Mouse (Mus musculus) CH12.LX (cell line): ENCODE measurements around the gene Tmem108. TPM values are rescaled to one million over a fixed set of nuclear protein-coding genes. Genes with fewer than 3 reads are reported as not detected.

Source experiments
- DNase-seq: peaks from one replicate; pipeline ENCODE4 v3.0.0-alpha.2; 2013; ENCODE audit errors: extremely low read depth
- H3K27ac ChIP-seq: 2 replicates; pipeline ENCODE4 v1.5.1; 2012; ENCODE audit warnings: low read depth, mild to moderate bottlenecking, control low read depth, moderate library complexity; ENCODE audit not compliant: insufficient read depth
- H3K27me3 ChIP-seq: replicated peaks from 2 replicates; pipeline ENCODE3; 2012; ENCODE audit warnings: inconsistent platforms
- H3K36me3 ChIP-seq, 2 experiments: replicated peaks in 1 of 2; 2 replicates each; pipeline versions ENCODE3 to v1.6.1; 2012; ENCODE audit warnings: inconsistent platforms in 1 of 2, low read length in 1 of 2, mild to moderate bottlenecking in 1 of 2, mixed read lengths in 1 of 2, moderate library complexity in 1 of 2; ENCODE audit not compliant: control insufficient read depth in 1 of 2, insufficient read depth in 1 of 2
- H3K4me1 ChIP-seq, 2 experiments: 2 replicates each; pipeline ENCODE4 v1.6.1; 2012; ENCODE audit warnings: inconsistent platforms in 1 of 2, moderate library complexity in 1 of 2; ENCODE audit not compliant: insufficient read depth in 2 of 2, control insufficient read depth in 1 of 2
- H3K4me2 ChIP-seq: 2 replicates; pipeline ENCODE4 v1.6.1; 2012; ENCODE audit warnings: low read depth, mild to moderate bottlenecking, control low read depth; ENCODE audit not compliant: poor library complexity, insufficient read depth, severe bottlenecking
- H3K4me3 ChIP-seq, 3 experiments: fragments of 150-350 bp in 1 of 3; sonication (generic) in 1 of 3; replicated peaks in 1 of 3; 2 replicates each; pipeline versions ENCODE3 to v1.5.1; 2011 to 2012; ENCODE audit warnings: low read depth in 2 of 3, low read length in 2 of 3, mild to moderate bottlenecking in 2 of 3, moderate library complexity in 2 of 3, control low read depth in 1 of 3, improper control_type of control experiment in 1 of 3, inconsistent platforms in 1 of 3, mixed read lengths in 1 of 3; ENCODE audit not compliant: poor library complexity in 1 of 3
- H3K79me2 ChIP-seq: replicated peaks from 2 replicates; pipeline ENCODE4 v1.6.1; 2012; ENCODE audit warnings: mild to moderate bottlenecking, moderate library complexity; ENCODE audit not compliant: control insufficient read depth, poor library complexity, insufficient read depth, severe bottlenecking; ENCODE audit errors: extremely low read depth
- H3K9ac ChIP-seq: 2 replicates; pipeline ENCODE4 v1.6.1; 2012; ENCODE audit warnings: low read depth, mild to moderate bottlenecking, control low read depth, moderate library complexity; ENCODE audit not compliant: insufficient read depth
- H3K9me3 ChIP-seq: replicated peaks from 2 replicates; pipeline ENCODE3; 2012; ENCODE audit warnings: low read length, inconsistent platforms, mixed read lengths
- BHLHE40 ChIP-seq: IDR thresholded peaks from 2 replicates; pipeline ENCODE4 v1.6.1; 2011; ENCODE audit warnings: mild to moderate bottlenecking, low read depth, low read length, improper control_type of control experiment
- CHD2 ChIP-seq: IDR thresholded peaks from 2 replicates; pipeline ENCODE4 v1.6.1; 2011; ENCODE audit warnings: low read length, improper control_type of control experiment
- CTCF ChIP-seq, 2 experiments: IDR thresholded peaks in 1 of 2; conservative IDR thresholded peaks in 1 of 2; 2 replicates each; pipeline ENCODE4 v1.5.1; 2011 to 2012; ENCODE audit warnings: low read depth in 2 of 2, low read length in 2 of 2, improper control_type of control experiment in 1 of 2, inconsistent platforms in 1 of 2, mild to moderate bottlenecking in 1 of 2, moderate library complexity in 1 of 2
- ETS1 ChIP-seq: conservative IDR thresholded peaks from 2 replicates; pipeline ENCODE4 v1.6.1; 2012; ENCODE audit warnings: low read depth, mild to moderate bottlenecking, inconsistent platforms, low read length, improper control_type of control experiment, moderate library complexity
- IRF4 ChIP-seq: IDR thresholded peaks from 2 replicates; pipeline ENCODE4 v1.6.1; 2014; ENCODE audit warnings: low read depth, mild to moderate bottlenecking, inconsistent platforms, low read length, improper control_type of control experiment
- JUN ChIP-seq: IDR thresholded peaks from 2 replicates; pipeline ENCODE4 v1.6.1; 2011; ENCODE audit warnings: low read depth, mild to moderate bottlenecking, low read length, improper control_type of control experiment, moderate library complexity; ENCODE audit not compliant: insufficient read depth
- JUND ChIP-seq: conservative IDR thresholded peaks from 2 replicates; pipeline ENCODE4 v1.6.1; 2011; ENCODE audit warnings: low read depth, low read length, improper control_type of control experiment
- KAT2A ChIP-seq: IDR thresholded peaks from 2 replicates; pipeline ENCODE4 v1.6.1; 2012; ENCODE audit warnings: low read length, improper control_type of control experiment, inconsistent platforms; ENCODE audit not compliant: insufficient replicate concordance
- MAFK ChIP-seq: IDR thresholded peaks from 2 replicates; pipeline ENCODE4 v1.6.1; 2011; ENCODE audit warnings: low read length, improper control_type of control experiment; ENCODE audit not compliant: insufficient replicate concordance
- MAX ChIP-seq: IDR thresholded peaks from 2 replicates; pipeline ENCODE4 v1.6.1; 2011; ENCODE audit warnings: low read length, improper control_type of control experiment
- MAZ ChIP-seq: IDR thresholded peaks from 2 replicates; pipeline ENCODE4 v1.6.1; 2012; ENCODE audit warnings: low read depth, mild to moderate bottlenecking, inconsistent platforms, low read length, improper control_type of control experiment, moderate library complexity
- MXI1 ChIP-seq: IDR thresholded peaks from 2 replicates; pipeline ENCODE4 v1.6.1; 2011; ENCODE audit warnings: mild to moderate bottlenecking, low read depth, low read length, improper control_type of control experiment
- MYC ChIP-seq: IDR thresholded peaks from 2 replicates; pipeline ENCODE4 v1.6.1; 2011; ENCODE audit warnings: low read depth, mild to moderate bottlenecking, improper control_type of control experiment, low read length
- NRF1 ChIP-seq: IDR thresholded peaks from 2 replicates; pipeline ENCODE4 v1.6.1; 2014; ENCODE audit warnings: low read depth, mild to moderate bottlenecking, inconsistent platforms, low read length, improper control_type of control experiment, moderate library complexity
- PAX5 ChIP-seq: IDR thresholded peaks from 2 replicates; pipeline ENCODE4 v1.6.1; 2012; ENCODE audit warnings: low read length, inconsistent platforms, mixed read lengths
- POLR2A ChIP-seq: IDR thresholded peaks from 2 replicates; pipeline ENCODE4 v1.6.1; 2011; ENCODE audit warnings: low read depth, mild to moderate bottlenecking, improper control_type of control experiment, low read length
- POLR2AphosphoS2 ChIP-seq: IDR thresholded peaks from 2 replicates; pipeline ENCODE4 v1.6.1; 2011; ENCODE audit warnings: low read depth, low read length, improper control_type of control experiment
- RAD21 ChIP-seq: IDR thresholded peaks from 2 replicates; pipeline ENCODE4 v1.6.1; 2011; ENCODE audit warnings: low read depth, mild to moderate bottlenecking, low read length, improper control_type of control experiment, moderate library complexity
- TBP ChIP-seq: conservative IDR thresholded peaks from 2 replicates; pipeline ENCODE4 v1.6.1; 2011; ENCODE audit warnings: low read depth, low read length, improper control_type of control experiment
- USF2 ChIP-seq: conservative IDR thresholded peaks from 2 replicates; pipeline ENCODE4 v1.6.1; 2011; ENCODE audit warnings: low read depth, low read length, improper control_type of control experiment
- ZC3H11A ChIP-seq: IDR thresholded peaks from 2 replicates; pipeline ENCODE4 v1.6.1; 2012; ENCODE audit warnings: low read depth, mild to moderate bottlenecking, inconsistent platforms, low read length, improper control_type of control experiment
- ZKSCAN1 ChIP-seq: IDR thresholded peaks from 2 replicates; pipeline ENCODE4 v1.6.1; 2012; ENCODE audit warnings: low read depth, inconsistent platforms, low read length, improper control_type of control experiment, borderline replicate concordance
- dilution Hi-C: fragments of 300-500 bp; cut with MboI; formaldehyde crosslinking; loops from 2 replicates; pipeline ENCODE4 v1.14.3; 2020; ENCODE audit warnings: low sequenced_read_pairs; ENCODE audit not compliant: extremely low pct_unique_long_range_greater_than_20kb, extremely low pct_ligation_motif_present
- in situ Hi-C: fragments of 300-500 bp; cut with MboI; formaldehyde crosslinking; loops from 3 replicates; pipeline ENCODE4 v1.14.3; 2019; ENCODE audit warnings: low sequenced_read_pairs, low pct_ligation_motif_present, low pct_unique_long_range_greater_than_20kb, mixed read lengths
- polyA plus RNA-seq: library from polyadenylated mRNA; unstranded; fragments of >175 nt; gene quantifications from 2 replicates; pipeline ENCODE4 v1.2.1, GENCODE M21; 2012; ENCODE audit warnings: low read depth; ENCODE audit not compliant: insufficient read length
- total RNA-seq, 2 experiments: library from RNA; depleted of rRNA; stranded (reverse); fragments of 300-350 nt in 1 of 2; fragments of >200 nt in 1 of 2; gene quantifications; 2 replicates each; pipeline ENCODE4 v1.2.3; 2012 to 2014

The Tmem108 gene
- total and polyA plus RNA-seq, 3 experiments, result 0.04 to 0.13 (median 0.07) TPM

GRCm38 (mm10) chr9:103614260-103614659 lies 147.4 kb downstream of the Tmem108 start:
- Histone ChIP-seq H3K4me3 (no peak overlapping the region), H3K9me3 (no peaks in the 10 kb centered on the region), H3K4me1 (0 out of 4 replicates have a peak, but pooled peaks cover 0 to 3% of the 10 kb centered on the region in 2 experiments), H3K9ac (no peak overlapping the region), H3K27ac (no peak overlapping the region), H3K79me2 (no peaks in the 10 kb centered on the region), H3K27me3 (peaks cover 9% of the 10 kb centered on the region), H3K36me3 (no peaks in the 10 kb centered on the region), H3K4me2 (no peak overlapping the region)
- no peak for DNase-seq
- no peak for TF ChIP-seq MAZ
- no peak for TF ChIP-seq KAT2A
- no peak for TF ChIP-seq POLR2A
- dilution Hi-C loops, result no loop called here
- in situ Hi-C loops, result no loop called here

DNA sequence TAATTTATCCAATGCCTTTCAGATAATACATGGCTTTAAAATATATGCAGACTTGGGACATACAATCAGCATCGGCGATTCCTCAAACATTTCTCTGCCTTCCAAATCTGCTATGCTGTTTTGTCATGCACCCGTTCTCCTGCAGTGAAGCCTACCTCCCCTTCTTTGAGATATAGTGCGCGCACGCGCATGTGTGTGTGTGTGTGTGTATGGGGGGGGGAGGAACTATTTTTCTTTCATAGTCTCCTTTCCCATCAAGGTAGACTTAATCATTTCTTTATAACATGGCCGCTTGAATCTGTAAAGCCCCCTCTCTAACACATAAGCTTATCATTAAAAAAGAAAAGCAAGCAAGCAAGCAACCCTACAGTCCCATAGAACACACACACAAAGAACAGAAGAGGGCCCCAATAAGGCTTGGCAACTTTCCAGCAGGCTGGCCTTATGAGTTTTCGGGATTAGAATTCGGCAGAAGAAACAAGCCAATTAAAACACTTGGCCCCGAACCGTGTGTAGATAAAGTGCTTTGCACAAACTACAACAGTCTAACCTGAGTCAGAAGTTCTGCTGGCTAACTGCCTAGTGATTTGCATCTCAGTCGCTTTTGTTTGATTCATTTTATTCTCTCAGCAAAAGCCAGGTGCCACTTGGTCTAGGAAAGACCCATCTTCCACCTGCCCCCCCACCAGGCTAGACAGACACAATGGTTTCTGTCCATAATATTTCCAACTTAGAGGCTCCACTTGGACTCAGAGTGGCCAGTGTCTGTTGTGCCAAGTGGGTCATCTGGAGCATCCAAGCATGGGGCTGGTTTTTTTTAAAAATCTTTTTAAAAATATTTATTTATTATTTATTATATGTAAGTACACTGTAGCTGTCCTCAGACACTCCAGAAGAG lies 153.2 kb downstream of the Tmem108 start:
- no peak overlapping the region for H3K27ac ChIP-seq
- 0 out of 4 replicates have a peak, but pooled peaks cover 0 to 3% of the 10 kb centered on the region in 2 experiments for H3K4me1 ChIP-seq
- no peak overlapping the region for H3K9ac ChIP-seq
- H3K79me2 ChIP-seq, result no peaks in the 10 kb centered on the region
- TF ChIP-seq ZKSCAN1, result no peak
- no peak for TF ChIP-seq MAFK
- TF ChIP-seq TBP, result no peak
- TF ChIP-seq ZC3H11A, result no peak
- TF ChIP-seq BHLHE40, result no peak
- TF ChIP-seq PAX5, result no peak
- TF ChIP-seq IRF4, result no peak
- TF ChIP-seq MAZ, result no peak
- TF ChIP-seq, all 38 proteins: peak for 0
- in situ Hi-C loops, result no loop called here
- no peaks in the 10 kb centered on the region for H3K9me3 ChIP-seq
- H3K27me3 ChIP-seq, result peaks cover 7% of the 10 kb centered on the region
- no peak overlapping the region for H3K4me2 ChIP-seq
- no peak overlapping the region for H3K4me3 ChIP-seq
- H3K36me3 ChIP-seq, result no peaks in the 10 kb centered on the region
- dilution Hi-C loops, result no loop called here
- DNase-seq, result no peak

DNA sequence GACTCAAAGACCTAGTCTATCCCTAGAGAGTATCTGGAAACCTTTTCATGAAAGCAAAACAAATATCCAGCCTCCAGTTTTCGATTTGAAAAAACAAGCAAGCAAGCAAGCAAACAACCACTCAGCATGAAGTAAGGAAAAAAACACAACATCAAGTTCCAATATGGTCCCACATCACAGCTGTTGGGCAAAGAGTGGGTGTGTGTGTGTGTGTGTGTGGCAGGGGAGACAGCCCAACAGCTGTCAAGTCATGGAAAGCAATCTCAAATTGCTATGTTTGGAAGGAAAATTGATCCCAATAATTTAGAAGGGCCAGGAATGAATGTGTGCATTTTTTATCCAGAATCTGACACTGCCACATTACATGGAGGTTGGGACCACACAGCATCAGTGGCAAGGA lies 155.6 kb downstream of the Tmem108 start:
- no peak overlapping the region for H3K4me3 ChIP-seq
- no peaks in the 10 kb centered on the region for H3K79me2 ChIP-seq
- no peaks in the 10 kb centered on the region for H3K36me3 ChIP-seq
- in situ Hi-C loops, result no loop called here
- peaks cover 5% of the 10 kb centered on the region for H3K27me3 ChIP-seq
- no peak for TF ChIP-seq PAX5
- no peak for TF ChIP-seq MYC
- TF ChIP-seq MXI1, result no peak
- no peak for TF ChIP-seq KAT2A
- TF ChIP-seq CTCF (conservative IDR thresholded peaks at IDR 0.05 in 1 of 2, IDR thresholded peaks at IDR 0.05 in 1 of 2; ENCODE audit: low read depth in 2 of 2, low read length in 2 of 2), result no peak
- no peak for TF ChIP-seq MAX
- no peak for TF ChIP-seq NRF1
- no peak for TF ChIP-seq POLR2AphosphoS2
- TF ChIP-seq JUN, result no peak
- no peak for TF ChIP-seq CHD2
- no peak for TF ChIP-seq RAD21
- no peak for TF ChIP-seq USF2
- TF ChIP-seq MAFK, result no peak
- TF ChIP-seq ETS1, result no peak
- no peak for TF ChIP-seq JUND
- TF ChIP-seq, all 38 proteins: peak for 0
- Histone ChIP-seq H3K9me3 (no peaks in the 10 kb centered on the region), H3K4me1 (no peaks in the 10 kb centered on the region), H3K27ac (no peak overlapping the region), H3K9ac (no peak overlapping the region), H3K4me2 (no peak overlapping the region)
- DNase-seq, result no peak
- dilution Hi-C loops, result no loop called here
